Mouse (Mus musculus) forebrain, embryonic 14.5 days (tissue): ENCODE measurements around the gene Rpp40. TPM values are rescaled to one million over a fixed set of nuclear protein-coding genes. Genes with fewer than 3 reads are reported as not detected.
A peak's percentile ranks its signal among the peaks of the same experiment; 100 is the strongest.

Experiments
- ATAC-seq: fragments of 200-750 bp; cut with Nextera tagmentation; 2 replicates; pipeline ENCODE4 v1.8.0; 2017; ENCODE audit warnings: mild to moderate bottlenecking, moderate library complexity
- DNase-seq: peaks from one replicate; pipeline ENCODE4 v3.0.0-alpha.2; 2015; ENCODE audit warnings: low spot score
- H3K27ac ChIP-seq: fragments of 300-500 bp; sonication (generic); 2 replicates; pipeline ENCODE4 v1.5.1; 2014; ENCODE audit warnings: low read depth, mild to moderate bottlenecking, control low read depth, low read length, moderate library complexity
- H3K27me3 ChIP-seq: fragments of 300-500 bp; sonication (generic); replicated peaks from 2 replicates; pipeline ENCODE4 v1.6.1; 2014; ENCODE audit warnings: low read length, control low read depth, mixed read lengths; ENCODE audit not compliant: control insufficient read depth, insufficient read depth
- H3K36me3 ChIP-seq: fragments of 300-500 bp; sonication (generic); 2 replicates; pipeline ENCODE4 v1.6.1; 2014; ENCODE audit warnings: low read length, control low read depth; ENCODE audit not compliant: control insufficient read depth, insufficient read depth
- H3K4me1 ChIP-seq: fragments of 300-500 bp; sonication (generic); 2 replicates; pipeline ENCODE4 v1.6.1; 2014; ENCODE audit warnings: antibody characterized with exemption, low read length, control low read depth; ENCODE audit not compliant: control insufficient read depth, insufficient read depth
- H3K4me2 ChIP-seq: fragments of 300-500 bp; sonication (generic); 2 replicates; pipeline ENCODE4 v1.6.1; 2014; ENCODE audit warnings: mild to moderate bottlenecking, control low read depth, low read length
- H3K4me3 ChIP-seq: fragments of 300-500 bp; sonication (generic); 2 replicates; pipeline ENCODE4 v1.5.1; 2014; ENCODE audit warnings: low read depth, low read length, control low read depth
- H3K9ac ChIP-seq: fragments of 300-500 bp; sonication (generic); 2 replicates; pipeline ENCODE4 v1.6.1; 2014; ENCODE audit warnings: mild to moderate bottlenecking, low read length, control low read depth, moderate library complexity
- H3K9me3 ChIP-seq: fragments of 300-500 bp; sonication (generic); replicated peaks from 2 replicates; pipeline ENCODE4 v1.6.1; 2016; ENCODE audit warnings: low read length, control low read depth, mixed read lengths; ENCODE audit not compliant: control insufficient read depth
- WGBS: fragments of 180-500 bp; shearing (Covaris S2); extraction: QIAGEN DNeasy Blood & Tissue Kit; methylation state at CpG from one replicate; pipeline ENCODE4 v1.1.7; 2014; 5-methylcytosine and 5-hydroxymethylcytosine counted together
- polyA plus RNA-seq: library from polyadenylated mRNA; unstranded; fragments of >200 nt; fragmentation: Nextera tagmentation; extraction: Ambion mirVana; gene quantifications from 2 replicates; pipeline ENCODE4 v1.2.1, GENCODE M21; 2014

Rpp40 gene
- polyA plus RNA-seq, 1 experiment from 2014 or later, result 9.2 TPM

DNA sequence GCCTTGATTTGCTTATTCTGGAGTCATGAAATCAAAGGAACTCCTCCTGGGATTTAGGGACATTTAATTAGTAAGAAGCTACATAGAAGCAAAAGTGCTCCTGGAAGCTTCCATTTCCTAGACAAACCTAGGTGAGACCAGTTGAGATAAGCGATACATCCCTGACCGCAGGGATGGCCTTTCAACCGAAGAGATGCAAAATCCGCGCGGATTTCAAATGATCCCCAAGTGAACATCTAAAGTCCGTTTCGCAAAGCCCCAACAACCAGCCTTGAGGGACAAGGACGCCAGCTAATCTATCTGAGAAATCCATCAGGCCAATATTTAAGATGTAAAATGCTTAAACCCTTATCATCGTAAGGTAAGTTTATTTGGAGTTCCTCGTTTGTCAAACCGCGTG, 781 bp downstream of the Rpp40 start:
- WGBS, result 1% methylated on average over 13 of the region's 13 CpGs
- no peak overlapping the region for H3K27ac ChIP-seq
- H3K9ac ChIP-seq, result peak overlapping the region; percentile 65
- H3K4me3 ChIP-seq, result peak overlapping the region; percentile 60
- peak; percentile 32 for DNase-seq
- H3K27me3 ChIP-seq, result no peaks in the 10 kb centered on the region
- peak overlapping the region; percentile 63 for H3K4me2 ChIP-seq
- no peaks in the 10 kb centered on the region for H3K36me3 ChIP-seq
- no peaks in the 10 kb centered on the region for H3K4me1 ChIP-seq
- no peak for ATAC-seq
- no peaks in the 10 kb centered on the region for H3K9me3 ChIP-seq

DNA sequence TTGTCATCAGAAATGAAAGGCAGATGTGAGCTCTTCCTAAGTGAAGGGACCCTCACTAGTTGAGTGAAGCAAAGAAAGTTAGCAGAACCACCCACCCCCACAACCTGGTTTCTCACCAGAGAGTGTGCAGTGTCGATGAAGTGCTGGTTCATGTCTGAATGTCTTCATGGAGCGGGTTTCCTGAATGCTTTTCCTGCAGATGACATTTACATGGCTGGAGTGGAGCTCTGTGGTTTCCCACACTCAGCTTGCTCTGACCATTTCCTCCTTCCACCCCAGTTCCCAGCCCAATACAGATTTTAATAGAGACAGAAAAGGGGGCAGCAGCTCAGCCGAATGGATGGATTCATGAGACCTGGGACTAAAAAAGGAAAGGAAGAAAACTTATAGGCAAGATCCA, 13.3 kb downstream of the Rpp40 start:
- Histone ChIP-seq H3K27ac (no peak overlapping the region), H3K36me3 (no peaks in the 10 kb centered on the region), H3K9ac (no peak overlapping the region), H3K4me1 (no peaks in the 10 kb centered on the region), H3K4me2 (no peak overlapping the region), H3K27me3 (no peaks in the 10 kb centered on the region), H3K4me3 (no peak overlapping the region), H3K9me3 (no peaks in the 10 kb centered on the region; the same call in 1 of the 2 replicates)
- 88% methylated on average over 3 of the region's 3 CpGs for WGBS
- DNase-seq, result no peak
- no peak for ATAC-seq

DNA sequence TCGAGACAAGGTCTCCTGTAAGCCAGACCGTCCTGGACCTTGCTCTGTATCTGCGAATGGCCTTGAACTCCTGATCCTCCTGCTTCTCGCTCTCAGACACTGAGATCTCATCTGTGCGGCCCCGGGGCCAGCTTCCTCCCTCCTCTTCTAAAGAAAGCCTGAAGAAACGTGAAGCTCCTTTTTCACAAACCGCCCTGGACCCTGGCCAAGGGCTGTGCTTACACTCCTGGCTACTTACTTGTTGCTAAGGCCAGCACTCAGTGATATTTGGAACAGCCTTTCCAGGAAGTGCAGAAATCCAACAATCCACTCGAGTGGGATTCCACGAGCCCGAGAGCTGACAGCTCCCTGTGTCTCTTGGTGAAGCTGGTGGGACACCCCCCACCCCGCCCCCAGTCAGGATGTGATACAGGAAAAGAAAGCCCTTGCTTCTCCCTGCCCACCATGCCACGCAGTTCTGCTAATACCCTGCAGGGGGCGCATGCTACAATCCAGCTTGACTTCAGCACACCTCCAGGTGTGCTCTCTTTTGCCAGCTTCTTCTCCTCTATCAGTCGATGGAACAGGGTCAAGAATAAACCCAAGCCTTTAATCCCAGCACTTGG, 19.9 kb downstream of the Rpp40 start:
- Histone ChIP-seq H3K4me3 (no peak overlapping the region), H3K4me1 (no peaks in the 10 kb centered on the region), H3K4me2 (no peak overlapping the region), H3K36me3 (no peaks in the 10 kb centered on the region), H3K9me3 (no peaks in the 10 kb centered on the region; the same call in 1 of the 2 replicates), H3K9ac (no peak overlapping the region), H3K27me3 (no peaks in the 10 kb centered on the region), H3K27ac (no peak overlapping the region)
- DNase-seq (peak; percentile 32), ATAC-seq (no peak)
- WGBS, result 39% methylated on average over 15 of the region's 15 CpGs

DNA sequence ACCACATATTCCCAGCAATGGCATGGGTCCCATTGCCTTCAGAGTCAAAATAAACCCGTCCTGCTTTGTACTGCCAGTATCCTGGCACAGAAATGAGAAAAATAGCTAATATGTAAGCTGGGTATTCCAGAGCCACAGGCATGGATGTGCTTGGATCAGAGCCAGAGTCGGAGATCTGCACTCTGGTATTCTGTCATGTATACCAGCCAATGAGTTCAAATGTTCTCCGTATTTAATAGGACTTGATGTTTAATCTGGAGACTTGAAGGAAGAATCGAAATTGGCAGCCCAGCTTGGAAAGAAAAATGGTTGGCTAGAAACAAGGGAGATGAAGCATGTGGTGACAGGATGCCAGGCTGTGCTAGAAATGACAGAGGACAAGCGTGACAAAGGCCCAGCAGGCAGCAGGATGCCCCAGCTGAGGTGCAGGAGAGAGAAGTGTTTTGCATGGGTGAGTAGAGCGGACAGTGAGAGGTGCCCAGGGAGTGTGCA, 25.6 kb downstream of the Rpp40 start:
- Histone ChIP-seq H3K4me2 (no peak overlapping the region), H3K9me3 (no peaks in the 10 kb centered on the region), H3K27me3 (no peaks in the 10 kb centered on the region), H3K4me1 (no peaks in the 10 kb centered on the region), H3K36me3 (no peaks in the 10 kb centered on the region), H3K27ac (no peak overlapping the region), H3K4me3 (no peak overlapping the region), H3K9ac (no peak overlapping the region)
- DNase-seq, result peak; percentile 69
- peak; percentile 61 for ATAC-seq
- 75% methylated on average over 6 of the region's 6 CpGs for WGBS

DNA sequence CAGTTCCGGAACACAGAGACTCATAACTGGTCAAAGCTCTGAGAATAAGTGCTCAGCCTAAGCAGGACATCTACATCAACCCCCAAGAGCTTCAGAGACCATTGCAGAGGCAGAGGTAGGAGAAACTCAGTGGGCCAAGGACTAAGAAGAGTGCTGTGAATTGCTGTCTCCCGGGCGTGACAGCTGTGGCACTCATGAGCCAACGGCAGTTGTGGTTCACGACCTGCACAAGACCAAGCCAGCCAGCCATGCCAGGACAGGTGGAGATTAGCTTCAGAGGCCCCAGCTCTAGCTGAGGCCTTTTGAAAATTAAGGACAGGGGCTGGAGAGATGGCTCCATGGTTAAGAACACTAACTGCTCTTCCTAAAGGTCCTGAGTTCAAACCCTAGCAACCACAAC, 26.6 kb downstream of the Rpp40 start:
- Histone ChIP-seq H3K27ac (no peak overlapping the region), H3K9me3 (no peaks in the 10 kb centered on the region), H3K4me2 (no peak overlapping the region), H3K27me3 (no peaks in the 10 kb centered on the region), H3K4me3 (no peak overlapping the region), H3K4me1 (no peaks in the 10 kb centered on the region), H3K9ac (no peak overlapping the region), H3K36me3 (no peaks in the 10 kb centered on the region)
- ATAC-seq (no peak), DNase-seq (no peak)
- WGBS, result 88% methylated on average over 5 of the region's 5 CpGs

DNA sequence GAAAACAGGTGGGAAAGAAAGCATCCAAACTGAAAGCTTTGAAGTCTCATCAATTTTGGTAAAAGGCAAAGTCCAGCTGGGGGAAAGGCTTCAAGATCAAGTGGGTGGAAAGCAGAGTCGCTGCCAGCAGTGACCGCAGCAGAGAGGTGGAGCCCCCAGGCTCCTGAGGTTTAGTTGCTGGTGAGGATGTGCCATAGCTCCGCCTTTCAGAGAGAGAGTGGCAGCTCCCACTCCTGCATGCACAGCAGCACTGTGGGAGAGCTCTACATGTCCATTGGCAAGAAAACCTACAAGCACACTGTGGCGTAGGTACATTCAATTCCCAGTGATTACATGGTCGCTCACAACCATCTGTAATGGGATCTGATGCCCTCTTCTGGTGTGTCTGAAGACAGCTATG, 27.1 kb downstream of the Rpp40 start:
- H3K4me3 ChIP-seq, result no peak overlapping the region
- ATAC-seq, result no peak
- no peaks in the 10 kb centered on the region for H3K4me1 ChIP-seq
- H3K27me3 ChIP-seq, result no peaks in the 10 kb centered on the region
- H3K4me2 ChIP-seq, result no peak overlapping the region
- no peak for DNase-seq
- no peaks in the 10 kb centered on the region for H3K9me3 ChIP-seq
- no peak overlapping the region for H3K27ac ChIP-seq
- 49% methylated on average over 5 of the region's 5 CpGs for WGBS
- no peaks in the 10 kb centered on the region for H3K36me3 ChIP-seq
- H3K9ac ChIP-seq, result no peak overlapping the region

DNA sequence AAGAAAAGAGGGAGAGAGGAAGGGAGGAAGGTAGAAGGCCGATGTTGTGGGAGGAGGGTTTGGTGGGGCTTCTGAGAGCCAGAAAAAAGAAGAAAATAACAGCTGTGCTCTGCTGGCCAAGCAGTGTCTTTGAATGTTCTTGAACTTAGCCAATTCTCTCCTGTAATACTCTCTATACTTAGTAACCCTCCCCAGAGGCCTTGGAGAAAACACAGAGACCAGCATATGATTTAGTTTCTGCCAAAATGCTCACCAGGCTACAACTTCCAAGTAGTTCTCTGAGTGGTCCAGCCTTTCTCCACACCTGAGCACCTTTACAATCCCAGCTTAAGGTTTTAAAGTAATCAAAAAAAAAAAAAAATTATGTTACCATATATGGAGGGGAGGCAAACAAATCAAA, 27.9 kb downstream of the Rpp40 start:
- no peaks in the 10 kb centered on the region for H3K27me3 ChIP-seq
- no peaks in the 10 kb centered on the region for H3K4me1 ChIP-seq
- H3K9me3 ChIP-seq, result no peaks in the 10 kb centered on the region
- no peak overlapping the region for H3K9ac ChIP-seq
- 70% methylated on average over 1 of the region's 1 CpGs for WGBS
- no peak overlapping the region for H3K4me2 ChIP-seq
- ATAC-seq, result no peak
- DNase-seq, result no peak
- no peak overlapping the region for H3K4me3 ChIP-seq
- no peak overlapping the region for H3K27ac ChIP-seq
- no peaks in the 10 kb centered on the region for H3K36me3 ChIP-seq

DNA sequence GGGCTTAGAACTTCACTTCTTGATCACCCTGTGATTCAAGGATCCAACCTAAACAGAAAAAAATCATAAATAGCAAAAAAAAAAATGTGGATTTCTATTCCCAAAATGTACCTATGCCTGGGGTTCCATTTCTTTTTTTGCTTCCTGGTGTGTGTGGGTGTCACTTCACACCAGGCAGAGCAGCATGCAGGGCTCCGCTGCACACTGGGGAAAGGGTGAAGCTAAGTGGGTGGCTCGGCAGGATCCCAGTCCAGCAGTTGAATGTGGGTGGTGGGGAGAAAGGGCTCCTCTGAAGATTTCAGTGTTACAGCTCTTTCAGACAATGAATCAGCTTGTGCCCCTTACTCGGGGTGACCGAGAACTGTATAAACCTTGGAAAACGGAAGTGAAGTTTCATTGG, 30.8 kb downstream of the Rpp40 start:
- WGBS, result 92% methylated on average over 5 of the region's 5 CpGs
- Histone ChIP-seq H3K9me3 (no peaks in the 10 kb centered on the region), H3K36me3 (no peaks in the 10 kb centered on the region), H3K27me3 (no peaks in the 10 kb centered on the region), H3K4me2 (no peak overlapping the region), H3K4me3 (no peak overlapping the region), H3K4me1 (no peaks in the 10 kb centered on the region), H3K27ac (no peak overlapping the region), H3K9ac (no peak overlapping the region)
- no peak for DNase-seq
- no peak for ATAC-seq

DNA sequence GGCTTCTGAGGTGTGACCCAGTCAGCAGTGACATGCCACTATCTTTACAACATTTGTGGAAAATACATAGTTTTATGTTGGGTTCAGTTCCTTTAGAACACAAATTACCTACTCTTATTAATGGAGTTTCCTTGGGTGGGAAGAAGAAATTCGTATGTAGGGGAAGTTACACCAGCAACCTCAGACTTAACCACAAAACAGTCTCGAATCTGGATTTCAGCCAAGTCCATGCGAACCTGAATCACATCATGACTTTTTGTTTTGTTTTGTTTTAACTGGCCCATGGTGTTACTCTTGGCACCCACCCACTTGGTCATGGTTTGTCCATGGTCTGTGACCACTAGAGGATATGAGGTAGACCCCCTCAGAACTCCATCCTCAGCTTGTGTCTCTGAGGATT, 35.1 kb downstream of the Rpp40 start:
- WGBS, result 87% methylated on average over 3 of the region's 3 CpGs
- Histone ChIP-seq H3K4me3 (no peak overlapping the region), H3K9me3 (no peaks in the 10 kb centered on the region), H3K36me3 (no peaks in the 10 kb centered on the region), H3K9ac (no peak overlapping the region), H3K27ac (no peak overlapping the region), H3K4me2 (no peak overlapping the region), H3K27me3 (no peaks in the 10 kb centered on the region), H3K4me1 (no peaks in the 10 kb centered on the region)
- no peak for DNase-seq
- no peak for ATAC-seq
